Mouse (Mus musculus): ENCODE data around the gene Mettl18. TPM values are rescaled to one million over a fixed set of nuclear protein-coding genes. Genes with fewer than 3 reads are reported as not detected.
"Not testable (repeated sequence)": the region's sequence is repeated elsewhere in the genome, so short reads cannot be mapped to it uniquely, and the experiment has no call there.

Mettl18 gene
- total RNA-seq (2015; ENCODE audit: low replicate concordance), result 1.1 TPM in 1 of 2 replicates, not detected in the other
- 2.1 and 5.6 TPM in 2 replicates for total RNA-seq (2017; ENCODE audit: low replicate concordance)

- ATAC-seq (replicated peaks; ENCODE audit: low FRiP score, poor library complexity, severe bottlenecking), result peak; percentile 94
These were observed at the start of gene Mettl18, which contains the start of gene BC055324 for GRCm38 (mm10) chr1:163994721-163995608. Mettl18 (plus strand) TSS chr1:163994889. BC055324 (minus strand) TSS chr1:163994796.

- no peak for ATAC-seq (replicated peaks; ENCODE audit: low FRiP score, poor library complexity, severe bottlenecking)
These were observed 41.3 kb upstream of the Mettl18 start for GRCm38 (mm10) chr1:163953396-163953795.

GRCm38 (mm10) chr1:163958036-163958435, 36.7 kb upstream of the Mettl18 start:
- no peak for ATAC-seq (replicated peaks; ENCODE audit: low FRiP score, poor library complexity, severe bottlenecking)

GRCm38 (mm10) chr1:163964008-163964689, 30.5 kb upstream of the Mettl18 start:
- ATAC-seq (replicated peaks; ENCODE audit: low FRiP score, poor library complexity, severe bottlenecking), result no peak

GRCm38 (mm10) chr1:163974471-163974870, 20.2 kb upstream of the Mettl18 start:
- no peak for ATAC-seq (replicated peaks; ENCODE audit: low FRiP score, poor library complexity, severe bottlenecking)

- no peak for ATAC-seq (replicated peaks; ENCODE audit: low FRiP score, poor library complexity, severe bottlenecking)
These were observed 19.6 kb upstream of the Mettl18 start for GRCm38 (mm10) chr1:163975088-163975487.

GRCm38 (mm10) chr1:163976515-163976914, 18.2 kb upstream of the Mettl18 start:
- ATAC-seq (replicated peaks; ENCODE audit: low FRiP score, poor library complexity, severe bottlenecking), result no peak

GRCm38 (mm10) chr1:163992371-163992770, 2.3 kb upstream of the Mettl18 start:
- no peak for ATAC-seq (replicated peaks; ENCODE audit: low FRiP score, poor library complexity, severe bottlenecking)

- peak; percentile 80 for ATAC-seq (replicated peaks; ENCODE audit: low FRiP score, poor library complexity, severe bottlenecking)
These were observed 442 bp upstream of the Mettl18 start for GRCm38 (mm10) chr1:163994173-163994720.

- ATAC-seq (replicated peaks; ENCODE audit: low FRiP score, poor library complexity, severe bottlenecking), result no peak
These were observed 872 bp downstream of the Mettl18 start for GRCm38 (mm10) chr1:163995609-163995913.

- no peak for ATAC-seq (replicated peaks; ENCODE audit: low FRiP score, poor library complexity, severe bottlenecking)
These were observed 7.3 kb downstream of the Mettl18 start for GRCm38 (mm10) chr1:164001831-164002452.

- no peak for ATAC-seq (replicated peaks; ENCODE audit: low FRiP score, poor library complexity, severe bottlenecking)
These were observed 9.6 kb downstream of the Mettl18 start for GRCm38 (mm10) chr1:164004311-164004710.

- ATAC-seq (replicated peaks; ENCODE audit: low FRiP score, poor library complexity, severe bottlenecking), result no peak
These were observed 14.5 kb downstream of the Mettl18 start for GRCm38 (mm10) chr1:164009235-164009634.

GRCm38 (mm10) chr1:164014616-164015015, 19.9 kb downstream of the Mettl18 start:
- ATAC-seq (replicated peaks; ENCODE audit: low FRiP score, poor library complexity, severe bottlenecking), result no peak

- no peak for ATAC-seq (replicated peaks; ENCODE audit: low FRiP score, poor library complexity, severe bottlenecking)
These were observed 23.7 kb downstream of the Mettl18 start for GRCm38 (mm10) chr1:164018221-164018896.

GRCm38 (mm10) chr1:164019789-164020188, 25.1 kb downstream of the Mettl18 start:
- ATAC-seq (replicated peaks; ENCODE audit: low FRiP score, poor library complexity, severe bottlenecking), result no peak

- not testable (repeated sequence) for ATAC-seq (replicated peaks; ENCODE audit: low FRiP score, poor library complexity, severe bottlenecking)
These were observed 26.1 kb downstream of the Mettl18 start for GRCm38 (mm10) chr1:164020746-164021145.

- ATAC-seq (replicated peaks; ENCODE audit: low FRiP score, poor library complexity, severe bottlenecking), result not testable (repeated sequence)
These were observed 27.4 kb downstream of the Mettl18 start for GRCm38 (mm10) chr1:164022106-164022505.

GRCm38 (mm10) chr1:164025685-164026084, 31.0 kb downstream of the Mettl18 start:
- no peak for ATAC-seq (replicated peaks; ENCODE audit: low FRiP score, poor library complexity, severe bottlenecking)

- ATAC-seq (replicated peaks; ENCODE audit: low FRiP score, poor library complexity, severe bottlenecking), result no peak
These were observed 32.7 kb downstream of the Mettl18 start for GRCm38 (mm10) chr1:164027416-164027815.

Data from erythroid progenitor cell, adult 5-6 weeks (primary cell).